Mouse (Mus musculus) mouse trophoblast stem cell (cell line): ENCODE results near the gene Sgf29.

ENCODE experiments used
- in situ Hi-C, 2 experiments: fragments of 300-500 bp; cut with MseI, MboI; formaldehyde crosslinking; loops; 2 replicates in 1 of 2; 3 replicates in 1 of 2; pipeline ENCODE4 v1.15.1; 2025

Gene Sgf29

DNA sequence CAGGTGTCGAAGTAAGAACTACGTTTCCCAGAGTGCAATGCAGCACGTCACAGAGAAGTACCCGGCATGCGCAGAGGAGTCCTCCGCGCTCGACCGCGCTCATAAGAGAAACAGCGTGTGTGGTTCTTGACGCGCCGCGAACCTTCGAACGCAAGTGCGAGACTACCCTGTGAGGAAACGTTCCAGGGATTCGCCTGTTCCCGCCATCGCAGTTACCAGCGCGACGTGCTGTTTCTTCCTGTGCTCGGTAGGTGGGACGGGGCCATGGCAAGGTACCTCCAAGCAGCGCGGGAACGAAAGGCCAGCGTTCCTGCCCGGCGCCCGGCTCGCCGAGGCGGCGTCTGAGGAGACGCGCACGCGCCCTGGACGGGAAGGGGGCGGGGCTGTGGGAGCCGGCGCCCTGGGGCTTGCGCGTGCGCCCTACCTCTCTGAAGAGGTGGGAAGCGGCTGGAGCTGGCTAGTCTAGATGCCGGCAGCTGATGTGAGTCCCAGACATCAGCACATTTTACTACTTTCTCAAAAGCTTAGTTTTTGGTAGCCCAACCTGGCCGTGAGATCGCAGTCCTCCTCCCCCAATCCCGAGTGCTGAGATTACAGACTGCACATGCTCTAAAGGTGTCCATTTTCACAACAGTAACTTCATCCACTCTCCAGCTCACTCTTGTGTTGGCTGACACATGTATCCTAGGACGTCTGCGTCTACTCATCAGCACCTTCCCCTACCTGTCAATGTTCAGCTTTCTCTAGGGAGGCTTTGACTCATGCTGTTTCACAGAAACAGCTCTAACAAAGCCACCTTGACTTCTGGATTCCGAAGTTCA is at the start of gene Sgf29:
TSS of gene Sgf29 (plus strand) at position 79 of the 821 bp plus-strand sequence.
- in situ Hi-C loops = loop anchor here in 1 of 2 experiments (5.0 kb wide), 1 partner anchor 43 kb away; no protein-coding TSS in a partner anchor

DNA sequence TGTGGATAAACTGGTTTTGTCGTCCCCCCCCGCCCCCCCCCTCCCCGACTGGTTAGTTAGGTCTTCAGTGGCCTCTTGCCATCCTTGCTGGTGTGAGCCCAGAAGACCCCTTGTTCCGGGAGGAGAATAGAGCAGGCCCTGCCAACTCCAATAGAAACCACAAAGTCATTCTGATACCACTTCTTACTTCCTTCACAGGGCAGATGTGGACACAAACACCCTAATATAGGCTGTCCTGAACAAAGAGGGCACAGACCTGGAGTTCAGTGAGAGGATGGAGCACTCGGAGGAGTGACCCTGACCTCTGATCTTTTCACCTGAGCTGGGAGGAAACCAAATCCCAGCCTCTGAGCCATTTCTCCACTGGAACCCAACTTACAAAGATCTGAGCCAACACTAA is 47.2 kb upstream of the Sgf29 start:
- in situ Hi-C loops = no loop called here

DNA sequence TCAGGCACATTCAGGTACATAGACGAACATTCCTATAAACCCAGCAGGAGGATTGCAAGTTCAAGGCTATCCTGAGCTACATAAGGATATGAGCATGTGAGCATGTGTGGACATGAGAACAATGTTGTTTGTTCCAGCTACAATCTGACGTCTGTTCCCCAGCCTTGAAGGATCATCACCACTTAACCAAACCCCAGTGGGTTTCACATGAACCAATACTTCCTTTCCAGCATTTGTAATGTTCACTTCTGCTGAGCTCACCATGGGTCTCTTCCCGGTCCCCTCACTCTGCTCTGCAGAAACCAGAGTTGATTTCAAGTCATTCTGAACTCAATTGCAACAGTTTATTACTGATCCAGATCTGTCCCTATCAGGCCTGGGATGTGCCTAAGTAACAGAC is 46.5 kb upstream of the Sgf29 start:
- in situ Hi-C loops = no loop called here

DNA sequence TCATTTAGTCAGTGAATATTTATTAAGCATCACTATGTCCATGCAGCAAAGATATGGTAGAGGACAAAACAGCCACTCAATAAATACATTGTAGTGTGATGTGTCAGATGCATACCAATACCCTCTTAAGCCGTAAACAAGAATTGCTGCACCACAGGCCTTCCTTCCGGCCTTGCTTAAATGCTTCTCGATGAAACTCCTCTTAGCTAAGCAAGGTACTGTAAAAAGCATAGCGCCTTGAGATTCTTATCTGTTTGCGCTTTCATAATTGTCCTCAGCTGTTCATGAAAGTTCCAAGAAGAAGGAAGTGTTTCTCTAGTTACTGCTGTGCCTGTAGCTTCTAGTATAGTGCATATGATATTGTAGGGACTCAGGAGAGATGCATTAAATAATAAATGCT is 42.5 kb upstream of the Sgf29 start:
- in situ Hi-C loops = no loop called here

DNA sequence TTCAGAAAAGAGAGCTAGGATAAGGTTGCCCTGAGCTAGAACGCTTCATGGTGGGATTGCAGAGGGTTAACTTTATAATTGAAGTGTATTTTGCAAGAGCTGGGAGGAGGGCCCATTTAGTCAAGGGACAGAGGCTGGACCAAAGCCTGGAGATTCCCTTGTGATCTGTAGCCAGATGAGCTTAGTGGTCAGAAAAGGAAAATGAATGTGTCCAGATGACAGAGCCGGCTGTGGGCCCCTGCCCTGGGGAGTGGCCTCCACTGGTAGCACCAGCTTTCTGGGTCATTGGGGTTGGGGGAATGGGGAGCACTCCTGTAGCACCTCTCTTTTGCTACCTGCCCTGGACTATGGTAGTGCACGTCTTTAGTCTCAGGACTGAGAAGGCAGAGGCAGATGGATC is 42.0 kb upstream of the Sgf29 start:
- in situ Hi-C loops = no loop called here

DNA sequence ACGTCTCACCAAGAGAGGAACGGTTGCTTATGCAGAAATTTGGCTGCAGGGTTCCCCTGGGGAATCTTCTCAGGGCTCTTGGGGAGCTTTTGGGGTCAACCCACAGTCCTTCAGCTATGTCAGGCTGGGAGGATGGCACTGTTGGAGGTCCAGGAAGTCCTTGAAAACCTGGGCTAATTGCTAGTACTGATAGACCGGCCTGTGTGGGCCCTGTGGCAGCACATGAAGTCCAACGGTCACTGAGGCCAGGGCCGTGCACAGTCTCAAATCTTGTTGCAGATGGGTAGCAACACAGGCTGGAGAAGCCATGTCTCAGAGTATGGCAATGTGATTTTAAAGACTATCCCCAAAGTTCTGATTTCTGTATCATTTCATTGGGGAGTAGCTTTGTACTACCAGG is 41.3 kb upstream of the Sgf29 start:
- in situ Hi-C loops = no loop called here

DNA sequence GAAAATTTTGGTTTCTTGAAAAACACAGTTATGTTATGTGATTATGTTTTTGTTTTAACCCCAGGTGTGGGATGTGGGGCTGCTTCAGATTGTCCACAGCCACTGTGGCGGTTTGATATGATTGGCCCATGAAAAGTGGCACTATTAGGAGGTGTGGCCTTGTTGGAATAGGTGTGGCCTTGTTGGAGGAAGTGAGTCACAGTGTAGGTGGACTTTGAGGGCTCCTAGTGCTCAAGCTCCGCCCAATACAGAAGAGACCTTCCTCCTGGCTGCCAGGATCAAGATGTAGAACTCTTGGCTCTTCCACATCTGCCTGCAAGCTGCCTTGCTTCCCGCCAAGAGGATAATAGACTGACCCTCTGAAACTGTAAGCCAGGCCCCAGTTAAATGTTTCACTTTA is 36.4 kb upstream of the Sgf29 start:
- in situ Hi-C loops = no loop called here

DNA sequence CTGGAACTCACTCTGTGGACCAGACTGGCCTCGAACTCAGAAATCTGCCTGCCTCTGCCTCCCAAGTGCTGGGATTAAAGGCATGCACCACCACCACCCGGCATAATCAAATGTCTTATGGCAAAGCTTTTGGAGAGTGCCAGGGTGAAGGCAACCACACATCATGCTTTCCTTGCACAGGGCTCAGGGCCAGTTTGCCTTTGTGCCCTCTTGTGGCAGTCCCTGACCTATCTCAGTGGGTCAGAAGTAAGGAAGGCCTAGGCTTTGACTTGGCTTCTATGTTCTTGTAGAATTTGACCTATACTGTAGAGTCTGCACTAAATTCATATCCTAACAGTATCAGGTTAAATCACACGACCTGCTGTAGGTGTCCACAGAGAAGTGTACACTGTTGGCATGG is 32.4 kb upstream of the Sgf29 start:
- in situ Hi-C loops = no loop called here

DNA sequence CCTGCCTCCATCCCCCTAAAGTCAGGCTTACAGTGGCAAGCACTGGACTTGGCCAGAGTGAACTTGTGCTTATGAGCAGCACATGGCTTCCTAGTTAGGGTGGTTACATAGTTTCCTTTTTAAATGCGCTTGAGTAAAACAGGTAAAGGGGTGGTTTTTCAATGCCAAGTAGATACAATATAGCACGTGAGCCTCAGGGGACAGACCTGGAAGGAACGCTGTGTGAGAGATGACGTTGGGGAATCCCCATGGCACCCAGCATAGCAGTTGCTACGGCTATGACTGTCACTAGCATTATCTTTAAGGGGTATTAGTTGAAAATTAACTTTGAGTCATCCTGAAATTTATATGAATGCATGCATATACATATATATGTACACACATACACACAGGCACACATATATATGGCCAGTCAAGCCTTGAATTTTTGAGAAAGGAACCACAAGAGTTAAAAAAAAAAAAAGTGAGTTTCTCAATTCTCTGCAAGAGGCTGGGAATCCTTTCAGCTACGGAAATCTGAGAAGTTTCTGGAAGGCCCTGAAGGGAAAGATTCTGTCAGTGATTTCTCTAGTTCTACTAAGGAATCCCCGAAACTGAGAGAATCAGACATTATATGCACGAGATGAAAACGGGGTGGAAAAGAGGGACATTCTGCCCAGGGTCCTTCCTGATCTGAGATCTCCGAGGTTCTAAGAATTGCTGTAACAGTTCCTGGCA is 29.4 kb upstream of the Sgf29 start:
- in situ Hi-C loops = no loop called here

DNA sequence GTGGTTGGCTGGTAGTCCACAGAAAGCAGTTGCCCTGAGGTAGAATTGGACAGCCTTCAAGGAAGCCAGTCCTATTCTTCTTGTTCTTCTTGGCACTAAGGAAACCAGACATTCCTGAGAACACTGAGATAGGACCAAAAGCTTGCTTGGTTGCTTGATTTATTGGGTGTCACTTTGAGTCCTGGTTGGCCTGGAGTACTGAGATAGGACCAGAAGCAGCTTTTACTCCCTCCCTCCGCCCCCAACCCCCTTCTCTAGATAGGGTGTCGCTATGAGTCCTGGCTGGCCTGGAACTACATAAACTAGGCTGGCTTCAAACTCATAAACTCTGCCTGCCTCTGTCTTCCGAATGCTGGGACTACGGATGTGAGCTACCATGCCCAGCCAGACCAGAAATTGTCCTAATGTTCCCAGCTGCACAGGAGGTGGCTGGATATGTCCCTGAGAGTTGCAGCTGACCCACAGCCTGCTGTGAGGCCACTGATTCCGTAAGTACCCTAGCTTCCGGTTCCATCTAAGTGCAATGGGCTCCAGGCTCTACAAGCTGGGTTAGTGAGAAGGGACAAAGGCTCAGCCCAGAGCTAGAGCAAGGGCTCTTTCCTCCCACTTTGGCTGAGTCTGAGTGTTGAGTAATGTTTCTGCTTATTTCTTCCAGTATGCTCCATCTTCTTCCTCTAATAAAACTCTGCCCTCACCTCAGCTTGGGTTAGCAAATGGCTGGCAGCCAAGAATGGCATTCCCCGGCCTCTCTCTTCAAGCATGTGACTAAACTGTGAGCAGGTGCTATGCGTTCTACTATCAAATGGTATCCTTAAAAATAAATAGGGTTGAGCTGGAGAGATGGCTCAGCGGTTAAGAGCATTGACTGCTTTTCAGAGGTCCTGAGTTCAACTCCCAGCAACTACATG is 27.4 kb upstream of the Sgf29 start:
- in situ Hi-C loops = no loop called here

DNA sequence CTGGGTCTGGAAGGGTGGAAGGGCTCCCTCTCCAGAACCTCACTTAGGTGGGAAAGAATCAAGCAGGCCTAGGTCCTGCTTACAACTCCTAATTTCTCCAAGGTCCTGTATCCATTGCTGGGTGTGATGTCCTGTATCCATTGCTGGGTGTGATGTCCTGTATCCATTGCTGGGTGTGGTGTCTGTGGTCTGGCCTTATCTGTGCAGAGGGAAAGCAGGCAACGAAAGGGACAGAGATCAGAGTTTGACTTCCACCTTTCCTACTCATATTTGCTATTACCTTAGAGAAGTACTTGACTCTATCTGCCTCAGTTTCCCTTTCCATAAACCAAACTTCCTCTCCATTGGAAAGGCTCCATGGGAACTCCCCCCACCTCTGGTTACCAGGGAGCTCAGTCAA is 25.7 kb upstream of the Sgf29 start:
- in situ Hi-C loops = no loop called here

DNA sequence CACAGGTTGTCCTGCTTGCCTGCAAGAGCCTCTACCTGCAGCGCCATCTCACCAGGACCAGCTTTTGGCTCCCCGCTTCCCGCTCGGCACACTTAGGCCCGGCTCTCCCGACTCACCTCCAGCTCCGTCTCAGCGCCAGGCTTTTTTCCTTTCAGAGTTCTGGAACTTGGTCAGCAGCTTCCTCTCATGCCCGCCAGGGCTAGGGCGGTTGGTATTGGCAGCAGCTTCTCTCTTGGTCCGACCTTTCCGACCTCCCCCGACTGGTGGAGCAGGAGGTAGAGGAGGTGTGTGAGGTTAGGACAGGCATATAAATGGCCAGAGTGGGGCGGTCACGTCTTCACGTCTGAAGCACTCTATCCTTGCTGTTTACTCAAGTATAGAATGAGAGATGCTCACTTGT is 24.3 kb upstream of the Sgf29 start:
- in situ Hi-C loops = no loop called here

DNA sequence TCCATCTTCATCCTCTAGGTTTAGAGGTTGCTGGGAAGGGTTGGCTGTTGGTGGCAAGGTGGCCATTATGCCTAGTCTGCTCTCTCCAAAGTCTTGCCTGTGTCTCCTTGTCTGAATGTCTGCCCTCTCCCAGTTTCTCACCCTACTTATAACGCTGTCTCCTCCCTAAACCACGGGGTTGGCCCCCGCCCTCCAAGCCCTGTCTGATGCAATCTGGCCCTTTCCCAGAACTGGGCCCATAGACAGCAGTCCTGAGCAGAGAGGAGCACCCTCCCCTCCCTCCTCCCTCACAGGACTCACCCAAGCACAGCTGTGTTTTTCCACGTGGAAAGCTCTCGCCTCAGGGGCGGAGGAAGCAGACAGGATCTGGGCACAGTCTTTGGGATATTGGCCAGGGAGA is 23.7 kb upstream of the Sgf29 start:
- in situ Hi-C loops = no loop called here

DNA sequence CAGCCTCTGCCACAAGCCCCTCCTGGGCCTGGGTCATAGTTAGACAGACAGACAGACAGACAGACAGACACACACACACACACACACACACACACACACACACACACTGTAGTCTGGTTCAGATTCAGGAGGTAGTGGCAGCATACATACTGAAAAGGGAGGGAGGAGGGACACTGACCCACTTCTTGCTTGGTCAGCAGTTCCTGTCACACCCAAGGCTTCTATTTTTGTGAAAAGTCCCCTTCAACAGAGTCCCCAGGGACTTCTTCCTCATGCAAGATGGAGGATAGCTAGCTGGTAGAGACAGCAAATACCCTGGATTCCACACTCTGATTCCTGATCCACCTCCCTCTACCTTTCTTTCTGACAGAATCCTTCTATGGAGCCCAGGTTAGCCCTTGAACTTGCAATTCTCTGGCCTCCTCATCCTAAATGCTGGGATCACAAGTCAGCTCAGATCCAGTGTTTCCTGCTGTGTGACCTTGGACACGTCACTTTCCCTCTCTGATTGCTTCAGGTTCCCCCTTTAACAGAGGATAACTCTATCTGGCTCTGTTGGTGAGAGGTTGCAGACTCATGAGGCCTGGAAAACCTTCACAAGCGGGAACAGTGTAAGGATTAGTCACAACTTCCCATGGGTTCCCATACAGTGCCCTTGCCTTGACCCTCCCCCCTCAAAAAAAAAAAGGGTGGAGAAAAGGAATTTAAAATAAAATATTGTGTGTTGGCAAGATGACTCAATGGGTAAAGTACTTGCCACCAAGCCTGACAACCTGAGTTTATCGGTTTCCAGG is 23.1 kb upstream of the Sgf29 start:
- in situ Hi-C loops = no loop called here

DNA sequence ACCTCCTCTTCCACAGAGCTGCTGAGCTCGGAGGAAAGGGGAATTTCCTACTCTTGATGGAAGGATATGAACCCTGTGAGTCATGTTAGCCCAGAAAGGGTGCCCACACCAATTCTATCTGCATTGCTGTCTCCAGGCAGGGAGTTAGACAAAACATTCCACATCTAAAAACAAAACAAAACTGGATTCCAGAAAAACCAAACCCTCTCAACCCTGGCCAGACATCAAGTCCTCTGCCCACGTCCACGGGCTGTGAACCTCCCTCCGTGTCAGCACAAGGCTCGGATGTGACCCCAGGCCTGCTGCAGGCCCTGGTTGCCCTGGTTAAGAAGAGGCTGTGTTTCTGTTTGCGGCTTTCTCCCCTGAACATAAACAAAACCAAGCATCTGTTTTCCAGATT is 21.0 kb upstream of the Sgf29 start:
- in situ Hi-C loops = no loop called here

DNA sequence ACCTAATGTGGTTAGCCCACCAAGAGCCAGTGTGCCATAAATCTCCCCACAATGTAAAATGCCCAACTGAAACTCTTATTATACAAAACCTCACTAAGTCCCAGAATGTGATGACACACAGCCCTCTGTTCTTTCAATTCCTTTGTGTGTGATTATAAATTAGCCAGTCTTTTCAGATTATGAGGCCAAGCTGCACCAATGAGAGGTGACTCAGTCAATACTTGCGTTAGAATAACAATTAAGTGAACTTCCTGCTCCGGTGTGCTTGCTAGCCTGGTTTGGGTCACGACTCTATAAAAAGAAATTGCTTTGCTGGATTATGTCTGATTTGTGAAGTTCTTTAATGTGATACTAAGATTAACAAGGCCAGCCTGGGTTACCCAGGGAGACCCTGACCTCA is 19.2 kb upstream of the Sgf29 start:
- in situ Hi-C loops = no loop called here

DNA sequence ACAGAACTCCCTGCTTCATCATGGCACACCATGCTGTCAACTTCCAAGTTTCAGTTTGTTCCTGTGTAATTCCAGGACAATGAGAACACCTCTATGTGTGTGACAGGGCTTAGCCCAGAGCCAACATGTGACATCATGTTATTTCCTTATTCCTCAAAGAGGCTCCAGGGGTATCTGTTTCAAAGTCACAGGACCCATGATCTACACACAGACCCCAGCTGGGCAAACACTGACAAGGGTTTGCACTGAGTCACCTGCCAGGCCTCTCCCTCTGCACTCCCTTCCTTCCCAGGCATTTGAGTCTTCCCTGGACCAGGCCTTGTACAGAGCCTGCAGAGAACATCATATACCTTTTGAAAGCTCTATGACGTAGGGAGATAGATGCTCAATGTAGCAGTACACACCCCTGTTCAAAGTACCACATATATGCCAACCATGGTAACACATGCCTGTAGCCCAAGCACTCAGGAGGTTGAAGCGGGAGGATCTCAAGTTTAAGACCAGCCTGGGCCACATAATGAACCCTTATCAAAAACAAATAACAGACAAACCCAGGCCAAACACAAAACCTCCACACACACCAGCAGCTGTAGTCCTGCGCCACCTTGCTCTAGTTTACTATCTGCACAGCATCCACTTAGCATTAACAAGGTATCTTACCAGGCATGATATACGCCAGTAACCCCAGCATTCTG is 18.1 kb upstream of the Sgf29 start, which contains the start of gene Nupr1:
TSS of gene Nupr1 (minus strand) at position 38 of the 695 bp plus-strand sequence.
- in situ Hi-C loops = no loop called here

DNA sequence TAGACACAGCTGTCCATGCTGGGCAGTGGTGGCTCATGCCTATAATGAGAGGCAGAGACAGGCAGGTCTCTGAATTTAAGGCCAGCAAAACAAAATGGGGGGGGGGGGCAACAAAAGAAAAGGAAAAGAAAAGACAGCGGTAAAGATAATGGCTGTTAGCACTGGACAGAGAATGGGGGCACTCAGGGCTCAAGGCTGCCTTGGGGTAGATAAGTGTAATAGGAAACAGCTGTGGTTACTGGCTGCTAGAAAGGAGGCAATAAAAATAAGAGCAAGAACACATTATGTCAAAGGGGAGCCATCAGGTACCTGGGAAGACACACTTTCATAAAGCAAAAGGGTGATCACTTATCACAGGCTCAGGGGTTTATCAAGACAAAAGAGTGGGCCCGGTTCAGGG is 16.6 kb upstream of the Sgf29 start:
- in situ Hi-C loops = no loop called here

DNA sequence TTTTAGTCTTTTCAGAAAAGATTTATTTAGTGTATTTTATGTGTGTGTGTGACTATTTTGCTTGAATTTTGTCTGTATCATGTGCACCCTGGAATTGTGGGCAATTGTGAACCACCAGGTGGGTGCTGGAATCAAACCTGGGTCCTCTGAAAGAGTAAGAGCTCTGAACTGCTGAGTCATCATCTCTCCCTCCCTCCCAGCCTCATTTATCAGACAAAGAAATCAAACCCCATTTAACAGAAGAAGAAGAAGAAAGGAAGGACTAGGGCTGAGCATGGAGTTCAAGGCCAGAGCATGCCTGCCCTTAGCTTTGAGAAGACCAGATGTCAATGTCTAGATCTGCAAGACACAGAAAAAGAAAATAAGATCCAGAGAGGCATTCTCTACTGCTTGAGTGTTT is 13.7 kb upstream of the Sgf29 start:
- in situ Hi-C loops = loop anchor here (5.0 kb wide), 2 partner anchors 53 to 58 kb away; partner anchors contain the start of gene Apobr (in 1 of the 2)

DNA sequence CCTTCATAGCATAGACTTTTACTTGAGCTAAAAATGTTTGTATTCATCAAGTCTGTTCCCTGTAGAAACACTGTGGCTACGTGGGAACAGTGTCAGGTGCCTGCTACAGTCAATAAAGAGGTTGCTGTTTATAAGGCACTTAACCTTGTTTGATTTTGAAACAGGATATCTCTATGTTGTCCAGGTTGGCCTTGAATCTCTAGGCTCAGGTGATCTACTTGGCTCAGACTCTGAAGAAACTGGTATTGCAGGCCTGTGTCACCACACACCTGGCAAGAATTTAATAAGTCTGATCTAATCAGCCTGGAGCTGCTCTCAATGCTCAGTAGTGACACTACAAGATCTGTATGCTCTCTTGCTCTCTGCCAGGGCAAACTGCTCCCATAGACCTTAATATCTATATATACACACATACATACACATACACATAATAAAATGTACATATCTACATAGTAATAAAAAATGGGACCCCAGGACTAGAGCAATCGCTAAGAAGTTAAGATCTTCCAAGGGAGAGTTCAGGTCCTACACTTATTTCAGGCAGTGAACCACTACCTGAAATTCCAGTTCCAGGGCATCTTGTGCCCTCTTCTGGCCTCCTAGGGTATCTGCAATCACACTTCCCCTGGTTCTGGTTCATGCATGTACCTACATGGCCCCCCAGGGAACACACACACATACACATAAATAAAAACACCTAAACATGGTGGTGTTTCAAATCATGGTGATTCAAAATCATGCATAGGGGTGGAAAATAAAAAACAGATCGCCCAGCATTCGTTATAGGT is 12.2 kb upstream of the Sgf29 start:
- in situ Hi-C loops = loop anchor here (5.0 kb wide), 2 partner anchors 55 to 60 kb away; partner anchors contain the start of gene Apobr (in 1 of the 2)
